Mouse (Mus musculus): ENCODE results near the gene Rnase9. TPM values are rescaled to one million over a fixed set of nuclear protein-coding genes. Genes with fewer than 3 reads are reported as not detected.

The Rnase9 gene
- polyA plus RNA-seq, 1 experiment from 2014 or later: not detected

- H3K36me3 ChIP-seq (replicated peaks; ENCODE audit: insufficient read depth, low read length): no peaks in the 10 kb centered on the region
- TF ChIP-seq EP300 (IDR thresholded peaks at IDR 0.05; ENCODE audit: low read depth) (no peak), CTCF (IDR thresholded peaks at IDR 0.05; ENCODE audit: low read depth) (no peak)
- H3K27ac ChIP-seq (ENCODE audit: low read depth): no peak overlapping the region
- no peak overlapping the region for H3K4me3 ChIP-seq (ENCODE audit: low read depth, low read length)
- WGBS (ENCODE audit: insufficient replicate concordance): 55% methylated on average over 13 of the region's 13 CpGs
- peaks cover 8% of the 10 kb centered on the region for H3K4me1 ChIP-seq (ENCODE audit: insufficient read depth)
- no peak overlapping the region for H3K4me2 ChIP-seq (ENCODE audit: low read depth, low read length)
- DNase-seq (no peak), ATAC-seq (no peak)
- no peaks in the 10 kb centered on the region for H3K27me3 ChIP-seq (ENCODE audit: insufficient read depth, low read length)
- no peaks in the 10 kb centered on the region for H3K9me3 ChIP-seq (ENCODE audit: low read length)
- H3K9ac ChIP-seq (replicated peaks): no peak overlapping the region
Measured at GRCm38 (mm10) chr14:51054243-51055237, 12.9 kb upstream of the Rnase9 start.

GRCm38 (mm10) chr14:51053176-51053575 is 11.5 kb upstream of the Rnase9 start:
- Histone ChIP-seq H3K27me3 (ENCODE audit: insufficient read depth, low read length) (no peaks in the 10 kb centered on the region), H3K36me3 (replicated peaks; ENCODE audit: insufficient read depth, low read length) (no peaks in the 10 kb centered on the region), H3K9me3 (ENCODE audit: low read length) (no peaks in the 10 kb centered on the region), H3K9ac (replicated peaks) (no peak overlapping the region), H3K4me2 (ENCODE audit: low read depth, low read length) (no peak overlapping the region), H3K27ac (ENCODE audit: low read depth) (no peak overlapping the region), H3K4me3 (ENCODE audit: low read depth, low read length) (no peak overlapping the region), H3K4me1 (ENCODE audit: insufficient read depth) (peaks cover 8% of the 10 kb centered on the region)
- DNase-seq: no peak
- WGBS (ENCODE audit: insufficient replicate concordance): 68% methylated on average over 5 of the region's 5 CpGs
- ATAC-seq: no peak
- TF ChIP-seq EP300 (IDR thresholded peaks at IDR 0.05; ENCODE audit: low read depth): no peak
- no peak for TF ChIP-seq CTCF (IDR thresholded peaks at IDR 0.05; ENCODE audit: low read depth)

GRCm38 (mm10) chr14:51051941-51052340 is 10.3 kb upstream of the Rnase9 start:
- Histone ChIP-seq H3K36me3 (replicated peaks; ENCODE audit: insufficient read depth, low read length) (no peaks in the 10 kb centered on the region), H3K4me1 (ENCODE audit: insufficient read depth) (peaks cover 2% of the 10 kb centered on the region), H3K27me3 (ENCODE audit: insufficient read depth, low read length) (no peaks in the 10 kb centered on the region), H3K4me2 (ENCODE audit: low read depth, low read length) (no peak overlapping the region), H3K27ac (ENCODE audit: low read depth) (no peak overlapping the region), H3K9me3 (ENCODE audit: low read length) (no peaks in the 10 kb centered on the region), H3K9ac (replicated peaks) (no peak overlapping the region), H3K4me3 (ENCODE audit: low read depth, low read length) (no peak overlapping the region)
- DNase-seq (no peak), ATAC-seq (no peak)
- 61% methylated on average over 5 of the region's 5 CpGs for WGBS (ENCODE audit: insufficient replicate concordance)
- TF ChIP-seq EP300 (IDR thresholded peaks at IDR 0.05; ENCODE audit: low read depth): no peak
- no peak for TF ChIP-seq CTCF (IDR thresholded peaks at IDR 0.05; ENCODE audit: low read depth)

- H3K9me3 ChIP-seq (ENCODE audit: low read length): no peaks in the 10 kb centered on the region
- no peak within 1 kb of the TSS for H3K9ac ChIP-seq (replicated peaks)
- TF ChIP-seq CTCF (IDR thresholded peaks at IDR 0.05; ENCODE audit: low read depth) (no peak), EP300 (IDR thresholded peaks at IDR 0.05; ENCODE audit: low read depth) (no peak)
- 66% methylated on average over 2 of the region's 2 CpGs for WGBS (ENCODE audit: insufficient replicate concordance)
- H3K4me2 ChIP-seq (ENCODE audit: low read depth, low read length): no peak within 1 kb of the TSS
- ATAC-seq (no peak), DNase-seq (no peak)
- H3K27ac ChIP-seq (ENCODE audit: low read depth): no peak within 1 kb of the TSS
- H3K4me1 ChIP-seq (ENCODE audit: insufficient read depth): peaks cover 2% of the 10 kb centered on the region
- H3K36me3 ChIP-seq (replicated peaks; ENCODE audit: insufficient read depth, low read length): no peaks in the 10 kb centered on the region
- H3K27me3 ChIP-seq (ENCODE audit: insufficient read depth, low read length): no peaks in the 10 kb centered on the region
- H3K4me3 ChIP-seq (ENCODE audit: low read depth, low read length): no peak within 1 kb of the TSS
Measured at GRCm38 (mm10) chr14:51050063-51050462, 8.4 kb upstream of the Rnase9 start, which contains the start of gene Rnase11. TSS of gene Rnase11 (minus strand) at chr14:51050163.

- Histone ChIP-seq H3K36me3 (replicated peaks; ENCODE audit: insufficient read depth, low read length) (no peaks in the 10 kb centered on the region), H3K27ac (ENCODE audit: low read depth) (no peak overlapping the region), H3K4me2 (ENCODE audit: low read depth, low read length) (no peak overlapping the region), H3K4me3 (ENCODE audit: low read depth, low read length) (no peak overlapping the region), H3K9ac (replicated peaks) (no peak overlapping the region), H3K4me1 (ENCODE audit: insufficient read depth) (peaks cover 2% of the 10 kb centered on the region; the same call in 1 of the 2 replicates), H3K9me3 (ENCODE audit: low read length) (no peaks in the 10 kb centered on the region), H3K27me3 (ENCODE audit: insufficient read depth, low read length) (no peaks in the 10 kb centered on the region)
- 18% methylated on average over 5 of the region's 5 CpGs for WGBS (ENCODE audit: insufficient replicate concordance)
- DNase-seq (no peak), ATAC-seq (no peak)
- TF ChIP-seq EP300 (IDR thresholded peaks at IDR 0.05; ENCODE audit: low read depth) (no peak), CTCF (IDR thresholded peaks at IDR 0.05; ENCODE audit: low read depth) (no peak)
Measured at GRCm38 (mm10) chr14:51047846-51048245, 6.2 kb upstream of the Rnase9 start.

GRCm38 (mm10) chr14:51036214-51036613 is 5.5 kb downstream of the Rnase9 start:
- Histone ChIP-seq H3K4me1 (ENCODE audit: insufficient read depth) (no peaks in the 10 kb centered on the region), H3K27me3 (ENCODE audit: insufficient read depth, low read length) (no peaks in the 10 kb centered on the region), H3K9ac (replicated peaks) (no peak overlapping the region), H3K9me3 (ENCODE audit: low read length) (no peaks in the 10 kb centered on the region), H3K4me2 (ENCODE audit: low read depth, low read length) (no peak overlapping the region), H3K36me3 (replicated peaks; ENCODE audit: insufficient read depth, low read length) (no peaks in the 10 kb centered on the region), H3K4me3 (ENCODE audit: low read depth, low read length) (no peak overlapping the region), H3K27ac (ENCODE audit: low read depth) (no peak overlapping the region)
- WGBS (ENCODE audit: insufficient replicate concordance): 79% methylated on average over 4 of the region's 4 CpGs
- ATAC-seq (no peak), DNase-seq (no peak)
- no peak for TF ChIP-seq CTCF (IDR thresholded peaks at IDR 0.05; ENCODE audit: low read depth)
- no peak for TF ChIP-seq EP300 (IDR thresholded peaks at IDR 0.05; ENCODE audit: low read depth)

Data from liver, postnatal 0 days (tissue).